Mouse (Mus musculus) effector memory CD4-positive, alpha-beta T cell, adult 5 months (primary cell): ENCODE data around the gene Hist1h4b. TPM values are rescaled to one million over a fixed set of nuclear protein-coding genes. Genes with fewer than 3 reads are reported as not detected.

Experiments
- polyA plus RNA-seq: library from polyadenylated mRNA; unstranded; fragments of 100-300 nt; shearing (Covaris generic); gene quantifications from one replicate; pipeline ENCODE4 v1.2.1, GENCODE M21; 2017

Gene Hist1h4b
- polyA plus RNA-seq = 6.6 TPM

GRCm38 (mm10) chr13:23756790-23757189, at the start of gene Hist1h4b:
Gene Hist1h4b, plus strand, starts transcription at chr13:23757013.

GRCm38 (mm10) chr13:23710374-23711089, 46.3 kb upstream of the Hist1h4b start, which contains the start of gene Hfe:
Gene Hfe, minus strand, starts transcription at chr13:23710854.

GRCm38 (mm10) chr13:23738677-23739068, 18.1 kb upstream of the Hist1h4b start, which contains the start of gene Hist1h1c:
Gene Hist1h1c, plus strand, starts transcription at chr13:23738808.

GRCm38 (mm10) chr13:23745381-23746161, 11.2 kb upstream of the Hist1h4b start, which contains the start of gene Hist1h3c:
Gene Hist1h3c, minus strand, starts transcription at chr13:23745602.

GRCm38 (mm10) chr13:23746201-23747080, 10.4 kb upstream of the Hist1h4b start, which contains the start of gene Hist1h2bb:
Gene Hist1h2bb, plus strand, starts transcription at chr13:23746734.

GRCm38 (mm10) chr13:23750839-23751477, 5.9 kb upstream of the Hist1h4b start, which contains the start of gene Hist1h2ab:
Gene Hist1h2ab, plus strand, starts transcription at chr13:23751126.

GRCm38 (mm10) chr13:23752067-23752741, 4.6 kb upstream of the Hist1h4b start, which contains the start of gene Hist1h3b:
Gene Hist1h3b, plus strand, starts transcription at chr13:23752267.

GRCm38 (mm10) chr13:23760972-23761864, 4.4 kb downstream of the Hist1h4b start, which contains the start of gene Hist1h4a:
Gene Hist1h4a, minus strand, starts transcription at chr13:23761230.

GRCm38 (mm10) chr13:23761871-23762821, 5.3 kb downstream of the Hist1h4b start, which contains the start of gene Hist1h3a:
Gene Hist1h3a, minus strand, starts transcription at chr13:23762386.

GRCm38 (mm10) chr13:23763586-23764323, 6.9 kb downstream of the Hist1h4b start, which contains the start of gene Hist1h1a:
Gene Hist1h1a, plus strand, starts transcription at chr13:23763666.

GRCm38 (mm10) chr13:23769613-23770012, 12.8 kb downstream of the Hist1h4b start, which contains the start of gene Trim38:
Gene Trim38, plus strand, starts transcription at chr13:23769913.

GRCm38 (mm10) chr13:23806422-23807052, 49.7 kb downstream of the Hist1h4b start, which contains the start of gene Slc17a2:
Gene Slc17a2, plus strand, starts transcription at chr13:23806993.

Other genes with a start within 250 kb of the Hist1h4b start
- gene Hist1h4h, start 226.0 kb upstream of the Hist1h4b start, polyA plus RNA-seq = 4.7 TPM
- gene Hist1h2af, start 223.1 kb upstream of the Hist1h4b start, polyA plus RNA-seq = not detected
- gene Hist1h3g, start 221.6 kb upstream of the Hist1h4b start, polyA plus RNA-seq = not detected
- gene Hist1h2bh, start 213.6 kb upstream of the Hist1h4b start, polyA plus RNA-seq = 0.29 TPM
- gene Hist1h3f, start 213.0 kb upstream of the Hist1h4b start, polyA plus RNA-seq = 1.1 TPM
- not detected for gene Hist1h4f, start 205.4 kb upstream of the Hist1h4b start, polyA plus RNA-seq
- 0.21 TPM for gene Hist1h1d, start 203.8 kb upstream of the Hist1h4b start, polyA plus RNA-seq
- 2.8 TPM for gene Hist1h3e, start 194.6 kb upstream of the Hist1h4b start, polyA plus RNA-seq
- gene Hist1h2ae, start 185.8 kb upstream of the Hist1h4b start, polyA plus RNA-seq = 1.7 TPM
- gene Hist1h2bg, start 185.6 kb upstream of the Hist1h4b start, polyA plus RNA-seq = 3.7 TPM
- not detected for gene Hist1h2bf, start 182.8 kb upstream of the Hist1h4b start, polyA plus RNA-seq
- 0.70 TPM for gene Hist1h2ad, start 182.6 kb upstream of the Hist1h4b start, polyA plus RNA-seq
- gene Hist1h3d, start 181.2 kb upstream of the Hist1h4b start, polyA plus RNA-seq = not detected
- gene Hist1h4d, start 175.4 kb upstream of the Hist1h4b start, polyA plus RNA-seq = 14.8 TPM
- gene Hist1h2be, start 135.9 kb upstream of the Hist1h4b start, polyA plus RNA-seq = 2.0 TPM
- 4.4 TPM for gene Hist1h1e, start 134.5 kb upstream of the Hist1h4b start, polyA plus RNA-seq
- 0.29 TPM for gene Hist1h2ac, start 73.1 kb upstream of the Hist1h4b start, polyA plus RNA-seq
- gene Hist1h2bc, start 72.8 kb upstream of the Hist1h4b start, polyA plus RNA-seq = 10.1 TPM
- gene Hist1h1t, start 61.2 kb upstream of the Hist1h4b start, polyA plus RNA-seq = not detected
- gene Hist1h4c, start 58.6 kb upstream of the Hist1h4b start, polyA plus RNA-seq = 4.5 TPM
- gene Hfe, start 46.2 kb upstream of the Hist1h4b start, polyA plus RNA-seq = 0.79 TPM
- 34.3 TPM for gene Hist1h1c, start 18.2 kb upstream of the Hist1h4b start, polyA plus RNA-seq
- gene Hist1h3c, start 11.4 kb upstream of the Hist1h4b start, polyA plus RNA-seq = not detected
- gene Hist1h2bb, start 10.3 kb upstream of the Hist1h4b start, polyA plus RNA-seq = not detected
- gene Hist1h2ab, start 5.9 kb upstream of the Hist1h4b start, polyA plus RNA-seq = not detected
- gene Hist1h3b, start 4.7 kb upstream of the Hist1h4b start, polyA plus RNA-seq = not detected
- not detected for gene Hist1h4a, start 4.2 kb downstream of the Hist1h4b start, polyA plus RNA-seq
- 3.8 TPM for gene Hist1h3a, start 5.4 kb downstream of the Hist1h4b start, polyA plus RNA-seq
- not detected for gene Hist1h1a, start 6.7 kb downstream of the Hist1h4b start, polyA plus RNA-seq
- not detected for gene Trim38, start 12.9 kb downstream of the Hist1h4b start, polyA plus RNA-seq
- not detected for gene Slc17a2, start 50.0 kb downstream of the Hist1h4b start, polyA plus RNA-seq
- not detected for gene Slc17a3, start 82.4 kb downstream of the Hist1h4b start, polyA plus RNA-seq
- gene Slc17a1, start 110.7 kb downstream of the Hist1h4b start, polyA plus RNA-seq = not detected
- gene Slc17a4, start 158.0 kb downstream of the Hist1h4b start, polyA plus RNA-seq = not detected
- not detected for gene Hist1h2ba, start 177.1 kb downstream of the Hist1h4b start, polyA plus RNA-seq
- not detected for gene Hist1h2aa, start 177.4 kb downstream of the Hist1h4b start, polyA plus RNA-seq
- not detected for gene Scgn, start 234.2 kb downstream of the Hist1h4b start, polyA plus RNA-seq